Mouse (Mus musculus) liver, postnatal 0 days (tissue): ENCODE data around the gene Dppa5a.

Experiments
- CTCF ChIP-seq: sonication (generic); IDR thresholded peaks from 2 replicates; pipeline ENCODE4 v1.5.1; 2016; ENCODE audit warnings: antibody characterized with exemption, low read depth
- EP300 ChIP-seq: IDR thresholded peaks from 2 replicates; pipeline ENCODE4 v1.6.1; 2016; ENCODE audit warnings: antibody characterized with exemption, low read depth, mild to moderate bottlenecking

GRCm38 (mm10) chr9:78358053-78358452 lies 9.9 kb downstream of the Dppa5a start:
- TF ChIP-seq CTCF (peak; percentile 85), EP300 (no peak)
